In the genomic region with DNA sequence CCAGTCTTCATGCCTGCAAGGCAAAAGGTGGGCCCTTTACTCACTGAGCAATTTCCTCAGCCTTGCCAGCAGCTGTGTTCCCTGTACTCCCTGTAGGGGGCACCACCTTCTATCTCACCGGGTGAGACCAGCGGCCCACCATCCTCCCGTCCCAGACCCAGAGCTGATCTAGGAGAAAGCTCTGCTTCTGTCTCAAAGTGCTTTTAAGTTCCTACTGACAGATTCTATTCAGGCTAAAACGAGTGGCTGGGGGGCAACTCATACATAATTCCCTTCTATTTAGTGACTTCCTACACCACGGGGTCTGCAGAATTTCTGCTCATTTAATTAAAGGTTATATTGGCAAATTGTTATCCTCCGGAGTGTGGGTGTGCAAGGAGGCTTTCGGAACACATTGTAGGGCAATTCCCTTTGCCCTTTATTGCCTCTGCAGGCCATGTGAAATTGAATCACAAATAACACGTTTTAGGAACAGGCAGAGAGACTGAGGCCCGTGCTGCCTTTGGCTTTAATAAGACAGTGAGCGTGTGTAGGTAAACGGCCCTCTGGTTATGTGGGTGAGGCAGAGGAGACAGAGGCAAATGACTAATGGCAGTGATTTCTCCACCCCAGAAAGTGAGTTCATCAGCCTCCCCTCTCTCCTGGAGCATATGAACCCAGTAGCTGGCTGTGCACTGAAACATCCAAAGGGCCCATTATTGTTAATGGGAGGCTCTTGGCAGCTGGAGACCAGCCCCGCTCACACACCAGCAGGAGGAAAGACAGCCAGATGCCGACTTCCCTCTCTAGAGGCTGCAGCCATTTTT, we compare ENCODE assay signal across 11 mouse cellular contexts. TPM values are rescaled to one million over a fixed set of nuclear protein-coding genes. Genes with fewer than 3 reads are reported as not detected.
A peak's percentile ranks its signal among the peaks of the same experiment; 100 is the strongest.
DNase-seq lines count a peak whose midpoint lies in the region; ATAC-seq and TF ChIP-seq lines count a peak whose summit lies in the region.
"Had no signal": no experiment of that assay in that cellular context is flagged by ENCODE, and none has a peak within 500 bp of the region (broad histone marks: within the 10 kb centered on the region; RNA-seq: fewer than 3 reads in every experiment).

No protein-coding gene starts in this region.

- no peak overlapping the region for H3K9ac ChIP-seq in forebrain, embryonic 13.5 days
- H3K9ac ChIP-seq in midbrain, embryonic 11.5 days (ENCODE audit: low read length) = no peak overlapping the region
- H3K9ac ChIP-seq: hindbrain, embryonic 15.5 days; liver, embryonic 15.5 days had no signal

- DNase-seq in adrenal gland, postnatal 14 days = peak; percentile 6
- no peak for DNase-seq in adrenal gland, adult (ENCODE audit: inconsistent age in 2 of 2, low spot score in 1 of 2)
- no peak for DNase-seq in midbrain, embryonic 11.5 days (ENCODE audit: low spot score, missing footprints)
- DNase-seq in adrenal gland, adult 8-10 months = no peak
- no peak for DNase-seq in cerebellum, adult 11-12 months

- H3ac ChIP-seq in C2C12 (ENCODE audit: control insufficient read depth, insufficient read length, low read depth) = no peak overlapping the region

- no peaks in the 10 kb centered on the region for H3K79me3 ChIP-seq in C2C12 (ENCODE audit: low read depth)

- peaks cover 17% of the 10 kb centered on the region for H3K4me1 ChIP-seq in forebrain, embryonic 13.5 days
- no peaks in the 10 kb centered on the region for H3K4me1 ChIP-seq in midbrain, embryonic 11.5 days (ENCODE audit: control insufficient read depth, insufficient read depth, low read length)
- H3K4me1 ChIP-seq: liver, embryonic 15.5 days had no signal

- H3K79me2 ChIP-seq in C2C12 (ENCODE audit: control insufficient read depth, insufficient read depth) = no peaks in the 10 kb centered on the region

- H3K4me2 ChIP-seq in forebrain, embryonic 13.5 days = no peak overlapping the region
- H3K4me2 ChIP-seq in midbrain, embryonic 11.5 days = no peak overlapping the region
- H3K4me2 ChIP-seq: hindbrain, embryonic 15.5 days; liver, embryonic 15.5 days had no signal

- H3K9me3 ChIP-seq in forebrain, embryonic 13.5 days (replicated peaks) = no peaks in the 10 kb centered on the region
- no peaks in the 10 kb centered on the region for H3K9me3 ChIP-seq in midbrain, embryonic 11.5 days (ENCODE audit: control insufficient read depth, low read length)
- H3K9me3 ChIP-seq: hindbrain, embryonic 15.5 days; liver, embryonic 15.5 days had no signal

- peak; percentile 56; the same call in 1 of the 2 replicates for ATAC-seq in forebrain, embryonic 13.5 days
- peak; percentile 42; the same call in 1 of the 2 replicates for ATAC-seq in midbrain, embryonic 11.5 days (ENCODE audit: low FRiP score)
- ATAC-seq in erythroblast, adult 5-6 weeks (replicated peaks; ENCODE audit: low FRiP score, poor library complexity, severe bottlenecking) = no peak

- TF ChIP-seq CTCF in C2C12 (IDR thresholded peaks at IDR 0.05; ENCODE audit: control insufficient read depth, insufficient read depth, insufficient read length) = peak; percentile 3

- H3K36me3 ChIP-seq in C2C12 (ENCODE audit: control insufficient read depth, insufficient read depth) = no peaks in the 10 kb centered on the region
- H3K36me3 ChIP-seq in forebrain, embryonic 13.5 days (ENCODE audit: poor library complexity, severe bottlenecking) = no peaks in the 10 kb centered on the region
- no peaks in the 10 kb centered on the region for H3K36me3 ChIP-seq in midbrain, embryonic 11.5 days (ENCODE audit: control insufficient read depth, insufficient read depth, low read length)
- H3K36me3 ChIP-seq: hindbrain, embryonic 15.5 days; liver, embryonic 15.5 days had no signal

- H3K4me3 ChIP-seq in C2C12 (ENCODE audit: insufficient read depth, poor library complexity, severe bottlenecking) = no peak overlapping the region
- H3K4me3 ChIP-seq in forebrain, embryonic 13.5 days = no peak overlapping the region
- H3K4me3 ChIP-seq in midbrain, embryonic 11.5 days (ENCODE audit: low read depth, low read length) = no peak overlapping the region
- H3K4me3 ChIP-seq: erythroblast, embryonic 14.5 days; hindbrain, embryonic 15.5 days; liver, embryonic 15.5 days had no signal

- no peak overlapping the region for H3K27ac ChIP-seq in forebrain, embryonic 13.5 days
- no peak overlapping the region for H3K27ac ChIP-seq in midbrain, embryonic 11.5 days (ENCODE audit: low read depth, low read length)
- H3K27ac ChIP-seq: hindbrain, embryonic 15.5 days; liver, embryonic 15.5 days had no signal

- 48% methylated on average over 13 of the region's 13 CpGs for WGBS in forebrain, embryonic 13.5 days
- 59% methylated on average over 13 of the region's 13 CpGs for WGBS in midbrain, embryonic 11.5 days

- no peaks in the 10 kb centered on the region for H3K27me3 ChIP-seq in C2C12 (ENCODE audit: control insufficient read depth, insufficient read depth, insufficient read length)
- no peaks in the 10 kb centered on the region; the same call in 1 of the 2 replicates for H3K27me3 ChIP-seq in forebrain, embryonic 13.5 days
- H3K27me3 ChIP-seq in midbrain, embryonic 11.5 days (ENCODE audit: control insufficient read depth, insufficient read depth, low read length) = no peaks in the 10 kb centered on the region
- H3K27me3 ChIP-seq: hindbrain, embryonic 15.5 days; liver, embryonic 15.5 days had no signal

TF ChIP-seq in C2C12, 6 proteins besides CTCF, POLR2A, EP300 and RAD21:
- TF ChIP-seq MYOG (IDR thresholded peaks at IDR 0.05; ENCODE audit: control insufficient read depth, extremely low read depth, insufficient read length) (no peak), CEBPB (IDR thresholded peaks at IDR 0.05; ENCODE audit: low read depth) (no peak)

RNA-seq across cellular contexts. Expression of a gene that starts 53.1 kb away (rescaled TPM):
- 0.30 and 0.78 TPM in 2 replicates for total RNA-seq in adrenal gland, postnatal 14 days (2021)
- polyA plus RNA-seq in C2C12 (2012; fragmentation: generic; extraction: Trizol) = 7.6 TPM
- 0.08 TPM in 1 of 2 replicates, not detected in the other for polyA plus RNA-seq in forebrain, embryonic 13.5 days (2015; fragmentation: Nextera tagmentation; extraction: Ambion mirVana)
- not detected in 2 replicates for polyA plus RNA-seq in midbrain, embryonic 11.5 days (2014; fragmentation: Nextera tagmentation; extraction: Ambion mirVana)
- total RNA-seq in erythroblast, adult 5-6 weeks (2015; ENCODE audit: low replicate concordance) = not detected in 2 replicates
- not detected in 2 replicates for total RNA-seq in erythroblast, adult 5-6 weeks (2017; ENCODE audit: low replicate concordance)
- under 1 TPM in 3 of 4 experiments, not detected in 1; 0.10 to 0.22 (median 0.17) TPM for total RNA-seq in adrenal gland, adult 8-10 months (2022)
- polyA plus RNA-seq: erythroblast, embryonic 14.5 days had no signal
